Mouse (Mus musculus): ENCODE results near the gene Sult6b1.
A peak's percentile ranks its signal among the peaks of the same experiment; 100 is the strongest.

GRCm38 (mm10) chr17:78916369-78916813 is 9.6 kb upstream of the Sult6b1 start, which contains the start of gene Cebpzos:
- TF ChIP-seq CTCF (IDR thresholded peaks at IDR 0.05; ENCODE audit: borderline replicate concordance, extremely low read depth, insufficient read depth, insufficient read length) (no peak), POLR2A (IDR thresholded peaks at IDR 0.05; ENCODE audit: borderline replicate concordance, extremely low read depth, insufficient read depth, insufficient read length, poor library complexity, severe bottlenecking) (peak; percentile 70)

Data from brain, embryonic 14.5 days (tissue).